Mouse (Mus musculus) embryonic facial prominence, embryonic 14.5 days (tissue): ENCODE measurements around the gene Tmem185b. TPM values are rescaled to one million over a fixed set of nuclear protein-coding genes. Genes with fewer than 3 reads are reported as not detected.
A peak's percentile ranks its signal among the peaks of the same experiment; 100 is the strongest.

Experiments
- ATAC-seq: fragments of 200-750 bp; cut with Nextera tagmentation; 2 replicates; pipeline ENCODE4 v1.8.0; 2017; ENCODE audit warnings: low read depth, moderate number of reproducible peaks, moderate TSS enrichment
- DNase-seq: peaks from one replicate; pipeline ENCODE4 v3.0.0-alpha.2; 2015; ENCODE audit warnings: low spot score
- H3K27ac ChIP-seq: fragments of 300-500 bp; sonication (generic); replicated peaks from 2 replicates; pipeline ENCODE4 v1.5.1; 2014; ENCODE audit warnings: low read depth, mild to moderate bottlenecking, low read length, moderate library complexity
- H3K27me3 ChIP-seq: fragments of 300-500 bp; sonication (generic); replicated peaks from 2 replicates; pipeline ENCODE4 v1.6.1; 2014; ENCODE audit warnings: low read length; ENCODE audit not compliant: control insufficient read depth, insufficient read depth
- H3K36me3 ChIP-seq: fragments of 300-500 bp; sonication (generic); 2 replicates; pipeline ENCODE4 v1.6.1; 2014; ENCODE audit warnings: low read length, mixed read lengths; ENCODE audit not compliant: control insufficient read depth, insufficient read depth
- H3K4me1 ChIP-seq: fragments of 300-500 bp; sonication (generic); 2 replicates; pipeline ENCODE4 v1.6.1; 2014; ENCODE audit warnings: antibody characterized with exemption, low read length; ENCODE audit not compliant: control insufficient read depth, insufficient read depth
- H3K4me2 ChIP-seq: fragments of 300-500 bp; sonication (generic); 2 replicates; pipeline ENCODE4 v1.6.1; 2014; ENCODE audit warnings: low read depth, mild to moderate bottlenecking, low read length, moderate library complexity, mixed read lengths
- H3K4me3 ChIP-seq: fragments of 300-500 bp; sonication (generic); 2 replicates; pipeline ENCODE4 v1.5.1; 2014; ENCODE audit warnings: low read depth, mild to moderate bottlenecking, low read length
- H3K9ac ChIP-seq: fragments of 300-500 bp; sonication (generic); 2 replicates; pipeline ENCODE4 v1.6.1; 2014; ENCODE audit warnings: low read depth, mild to moderate bottlenecking, low read length, moderate library complexity, mixed read lengths
- H3K9me3 ChIP-seq: fragments of 300-500 bp; sonication (generic); 2 replicates; pipeline ENCODE4 v1.6.1; 2016; ENCODE audit warnings: low read length; ENCODE audit not compliant: control insufficient read depth
- WGBS: fragments of 180-500 bp; shearing (Covaris S2); extraction: QIAGEN DNeasy Blood & Tissue Kit; methylation state at CpG from one replicate; pipeline ENCODE4 v1.1.7; 2014; 5-methylcytosine and 5-hydroxymethylcytosine counted together
- polyA plus RNA-seq: library from polyadenylated mRNA; unstranded; fragments of >200 nt; fragmentation: Nextera tagmentation; extraction: Ambion mirVana; gene quantifications from 2 replicates; pipeline ENCODE4 v1.2.1, GENCODE M21; 2014

The Tmem185b gene
- polyA plus RNA-seq, 1 experiment from 2014 or later: 25.3 TPM

GRCm38 (mm10) chr1:119548668-119549326 is 22.8 kb downstream of the Tmem185b start:
- Histone ChIP-seq H3K9me3 (no peaks in the 10 kb centered on the region), H3K27ac (no peak overlapping the region), H3K9ac (no peak overlapping the region), H3K4me3 (no peak overlapping the region), H3K4me1 (no peaks in the 10 kb centered on the region), H3K27me3 (no peaks in the 10 kb centered on the region), H3K4me2 (no peak overlapping the region), H3K36me3 (no peaks in the 10 kb centered on the region)
- DNase-seq (peak; percentile 88), ATAC-seq (0 out of 2 replicates have a peak, but pooled peaks have one; percentile 63)
- 69% methylated on average over 7 of the region's 7 CpGs for WGBS

GRCm38 (mm10) chr1:119549327-119549689 is 23.3 kb downstream of the Tmem185b start:
- Histone ChIP-seq H3K4me1 (no peaks in the 10 kb centered on the region), H3K9ac (no peak overlapping the region), H3K27me3 (no peaks in the 10 kb centered on the region), H3K4me2 (no peak overlapping the region), H3K27ac (no peak overlapping the region), H3K9me3 (no peaks in the 10 kb centered on the region), H3K4me3 (no peak overlapping the region), H3K36me3 (no peaks in the 10 kb centered on the region)
- DNase-seq (no peak), ATAC-seq (no peak)
- WGBS: 85% methylated on average over 7 of the region's 7 CpGs

GRCm38 (mm10) chr1:119550064-119550463 is 24.1 kb downstream of the Tmem185b start:
- H3K27ac ChIP-seq: no peak overlapping the region
- 98% methylated on average over 2 of the region's 2 CpGs for WGBS
- H3K4me3 ChIP-seq: no peak overlapping the region
- H3K9ac ChIP-seq: no peak overlapping the region
- H3K27me3 ChIP-seq: no peaks in the 10 kb centered on the region
- no peak for DNase-seq
- no peaks in the 10 kb centered on the region for H3K9me3 ChIP-seq
- H3K4me1 ChIP-seq: no peaks in the 10 kb centered on the region
- no peak overlapping the region for H3K4me2 ChIP-seq
- no peak for ATAC-seq
- H3K36me3 ChIP-seq: no peaks in the 10 kb centered on the region

GRCm38 (mm10) chr1:119551651-119552050 is 25.7 kb downstream of the Tmem185b start:
- ATAC-seq (no peak), DNase-seq (no peak)
- H3K27ac ChIP-seq: no peak overlapping the region
- H3K9ac ChIP-seq: no peak overlapping the region
- no peak overlapping the region for H3K4me2 ChIP-seq
- no peaks in the 10 kb centered on the region for H3K4me1 ChIP-seq
- H3K4me3 ChIP-seq: no peak overlapping the region
- H3K36me3 ChIP-seq: no peaks in the 10 kb centered on the region
- no peaks in the 10 kb centered on the region for H3K27me3 ChIP-seq
- 97% methylated on average over 1 of the region's 1 CpGs for WGBS
- no peaks in the 10 kb centered on the region for H3K9me3 ChIP-seq

GRCm38 (mm10) chr1:119555651-119556050 is 29.7 kb downstream of the Tmem185b start:
- WGBS: 76% methylated on average over 5 of the region's 5 CpGs
- Histone ChIP-seq H3K9ac (no peak overlapping the region), H3K36me3 (0 out of 2 replicates have a peak, but pooled peaks cover 2% of the 10 kb centered on the region), H3K27ac (no peak overlapping the region), H3K4me2 (no peak overlapping the region), H3K4me3 (no peak overlapping the region), H3K4me1 (no peaks in the 10 kb centered on the region), H3K27me3 (no peaks in the 10 kb centered on the region), H3K9me3 (0 out of 2 replicates have a peak, but pooled peaks cover 1% of the 10 kb centered on the region)
- DNase-seq: no peak
- ATAC-seq: no peak

- no peaks in the 10 kb centered on the region for H3K27me3 ChIP-seq
- DNase-seq (no peak), ATAC-seq (no peak)
- H3K9me3 ChIP-seq: 0 out of 2 replicates have a peak, but pooled peaks cover 6% of the 10 kb centered on the region
- H3K36me3 ChIP-seq: 0 out of 2 replicates have a peak, but pooled peaks cover 6% of the 10 kb centered on the region
- no peak overlapping the region for H3K4me3 ChIP-seq
- H3K27ac ChIP-seq: no peak overlapping the region
- 87% methylated on average over 4 of the region's 4 CpGs for WGBS
- H3K9ac ChIP-seq: no peak overlapping the region
- no peaks in the 10 kb centered on the region for H3K4me1 ChIP-seq
- no peak overlapping the region for H3K4me2 ChIP-seq
These were observed 31.9 kb downstream of the Tmem185b start for GRCm38 (mm10) chr1:119557641-119558395.

GRCm38 (mm10) chr1:119565531-119565930 is 39.6 kb downstream of the Tmem185b start:
- no peak overlapping the region for H3K4me3 ChIP-seq
- no peak for DNase-seq
- 84% methylated on average over 4 of the region's 4 CpGs for WGBS

GRCm38 (mm10) chr1:119570134-119570533 is 44.2 kb downstream of the Tmem185b start:
- Histone ChIP-seq H3K27me3 (no peaks in the 10 kb centered on the region), H3K4me1 (no peaks in the 10 kb centered on the region), H3K36me3 (peaks cover 4% of the 10 kb centered on the region; the same call in 1 of the 2 replicates), H3K4me3 (no peak overlapping the region), H3K9me3 (no peaks in the 10 kb centered on the region), H3K4me2 (no peak overlapping the region), H3K27ac (no peak overlapping the region), H3K9ac (no peak overlapping the region)
- 31% methylated on average over 1 of the region's 1 CpGs for WGBS
- DNase-seq (no peak), ATAC-seq (no peak)

More at GRCm38 (mm10) chr1:119565531-119565930, 39.6 kb downstream of the Tmem185b start:
- no peak overlapping the region for H3K27ac ChIP-seq
- no peaks in the 10 kb centered on the region for H3K4me1 ChIP-seq
- 0 out of 2 replicates have a peak, but pooled peaks cover 5% of the 10 kb centered on the region for H3K36me3 ChIP-seq
- no peak overlapping the region for H3K9ac ChIP-seq
- H3K4me2 ChIP-seq: no peak overlapping the region
- 0 out of 2 replicates have a peak, but pooled peaks cover 6% of the 10 kb centered on the region for H3K9me3 ChIP-seq
- H3K27me3 ChIP-seq: no peaks in the 10 kb centered on the region
- no peak for ATAC-seq
